Mouse (Mus musculus) urinary bladder, postnatal 10 days (tissue): ENCODE data around the gene Mob1b.
"Not testable (repeated sequence)": the region's sequence is repeated elsewhere in the genome, so short reads cannot be mapped to it uniquely, and the experiment has no call there.

Source experiments
- DNase-seq: peaks from one replicate; pipeline ENCODE4 v3.0.0; 2022; ENCODE audit warnings: low spot score

The Mob1b gene

DNA sequence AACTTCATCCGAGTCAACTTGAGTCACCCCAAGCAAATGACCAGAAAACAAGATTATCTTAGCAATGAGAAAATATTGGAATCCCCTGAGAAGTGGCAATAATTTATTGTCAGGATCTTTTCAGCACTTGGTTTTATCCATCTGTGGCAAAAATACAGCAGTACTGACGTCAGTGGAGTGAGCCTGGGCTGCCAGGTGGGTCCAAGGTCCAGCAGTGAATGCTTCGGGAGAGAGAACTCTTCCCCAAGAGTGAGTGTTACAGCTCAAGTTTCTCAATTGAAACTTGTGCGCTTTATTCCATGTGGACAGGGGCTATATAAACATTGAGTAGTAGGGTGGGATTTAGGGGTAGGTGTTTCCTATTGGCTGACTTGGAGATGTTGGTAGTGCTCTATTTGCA lies 18.6 kb upstream of the Mob1b start:
- DNase-seq, result no peak

DNA sequence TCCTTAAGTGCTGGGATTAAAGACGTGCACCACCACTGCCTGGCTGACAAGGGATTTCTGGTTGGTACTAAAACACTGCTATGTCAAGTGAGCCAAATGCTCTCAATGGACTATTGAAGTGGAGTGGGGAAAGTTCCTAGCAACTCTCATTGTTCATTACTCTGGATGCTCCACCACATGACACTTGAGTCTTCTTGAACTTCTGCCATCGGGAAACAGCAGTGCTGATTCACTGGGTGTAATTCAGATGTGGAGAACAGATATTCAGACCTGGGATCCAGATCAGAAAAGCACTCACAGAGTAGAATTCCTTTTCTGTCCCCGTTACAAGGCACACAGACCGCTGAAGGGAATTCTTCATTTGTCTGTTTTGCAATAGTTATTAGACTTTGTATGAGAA lies 17.1 kb upstream of the Mob1b start:
- DNase-seq, result no peak

- no peak for DNase-seq
Observed at GRCm38 (mm10) chr5:88711128-88711527, 9.5 kb upstream of the Mob1b start.

GRCm38 (mm10) chr5:88711618-88712224 lies 8.9 kb upstream of the Mob1b start:
- DNase-seq, result no peak

DNA sequence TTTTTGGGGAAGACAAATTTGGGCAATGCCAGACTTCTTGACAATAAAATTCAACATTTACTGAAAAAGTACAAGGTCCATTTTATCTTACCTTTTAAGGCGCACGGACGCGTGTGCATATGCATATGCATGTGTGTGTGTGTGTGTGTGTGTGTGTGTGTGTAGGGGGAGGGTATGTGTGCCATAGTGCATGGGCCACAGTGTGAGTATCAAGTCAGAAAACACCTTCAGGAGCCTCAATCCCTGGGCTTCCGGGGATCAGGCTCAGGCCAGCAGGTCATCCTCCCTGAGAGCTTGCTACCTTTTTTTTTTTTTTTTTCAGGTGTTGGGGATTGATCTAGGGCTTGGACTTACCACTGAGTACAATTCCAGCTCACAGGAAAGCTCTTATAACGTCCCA lies 8.3 kb upstream of the Mob1b start:
- DNase-seq, result no peak

DNA sequence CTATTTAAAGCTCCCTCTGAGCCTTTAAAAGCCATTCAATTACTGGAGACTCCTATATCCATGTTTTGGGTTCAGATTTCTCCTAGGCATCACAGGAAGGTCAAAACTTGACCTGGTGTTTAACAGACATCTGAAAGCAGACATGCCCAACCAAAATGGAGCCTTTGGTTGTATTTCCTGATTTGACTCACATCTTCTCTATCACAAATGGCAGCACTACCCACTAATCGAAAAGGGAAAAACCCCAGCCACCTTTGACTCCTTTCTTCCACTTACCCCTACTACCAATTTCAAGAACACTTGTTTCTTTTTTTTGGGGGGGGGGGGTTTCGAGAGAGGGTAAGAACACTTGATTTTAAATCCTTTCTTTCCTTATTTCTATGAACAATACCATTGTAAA lies 3.7 kb upstream of the Mob1b start:
- DNase-seq, result no peak

DNA sequence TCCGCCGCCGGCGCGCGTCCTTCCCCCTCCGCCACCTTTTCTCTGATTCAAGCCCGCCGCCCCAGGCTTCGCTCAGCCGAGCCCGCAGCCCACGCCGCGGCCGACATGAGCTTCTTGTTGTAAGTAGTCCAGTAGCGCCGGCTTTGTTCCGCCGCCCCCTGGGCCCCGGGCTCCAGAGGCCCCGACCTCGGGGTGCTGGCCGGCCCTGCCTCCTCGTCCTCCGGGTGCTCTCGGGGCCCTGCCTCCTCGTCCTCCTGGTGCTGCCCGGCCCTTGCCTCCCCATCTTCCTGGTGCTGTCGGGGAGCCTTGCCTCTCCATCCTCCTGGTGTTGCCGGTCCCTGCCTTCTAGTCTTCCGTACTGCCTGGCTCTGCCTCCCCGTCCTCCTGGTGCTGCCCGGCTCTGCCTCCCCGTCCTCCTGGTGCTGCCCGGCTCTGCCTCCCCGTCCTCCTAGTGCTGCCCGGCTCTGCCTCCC lies 384 bp downstream of the Mob1b start:
- DNase-seq, result no peak

DNA sequence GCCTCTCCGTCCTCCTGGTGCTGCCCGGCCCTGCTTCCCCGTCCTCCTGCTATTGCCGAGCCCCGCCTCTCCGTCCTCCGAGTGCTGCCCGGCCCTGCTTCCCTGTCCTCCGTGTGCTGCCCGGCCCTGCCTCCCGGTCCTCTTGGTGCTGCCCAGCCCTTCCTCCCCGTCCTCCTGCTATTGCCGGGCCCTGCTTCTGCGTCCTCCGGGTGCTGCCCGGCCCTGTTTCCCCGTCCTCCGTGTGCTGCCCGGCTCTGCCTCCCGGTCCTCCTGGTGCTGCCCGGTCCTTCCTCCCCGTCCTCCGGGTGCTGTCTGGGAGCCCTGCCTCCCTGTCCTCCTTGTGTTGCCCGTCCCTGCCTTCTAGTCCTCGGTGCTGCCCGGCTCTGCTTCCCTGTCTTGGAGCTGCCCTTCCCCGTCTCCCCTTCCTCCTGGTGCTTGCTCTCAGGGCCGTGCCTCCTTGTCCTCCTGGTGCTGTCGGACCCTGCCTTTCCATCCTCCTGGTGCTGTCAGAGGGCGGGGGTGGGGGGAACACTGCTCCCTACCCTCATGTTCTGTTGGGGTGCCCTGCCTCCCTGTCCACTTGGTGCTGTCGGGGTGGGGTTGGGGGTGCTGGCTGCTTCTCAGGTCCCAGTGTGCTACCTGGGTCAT lies 1.0 kb downstream of the Mob1b start:
- DNase-seq, result no peak

GRCm38 (mm10) chr5:88722213-88722600 lies 1.6 kb downstream of the Mob1b start:
- no peak for DNase-seq

DNA sequence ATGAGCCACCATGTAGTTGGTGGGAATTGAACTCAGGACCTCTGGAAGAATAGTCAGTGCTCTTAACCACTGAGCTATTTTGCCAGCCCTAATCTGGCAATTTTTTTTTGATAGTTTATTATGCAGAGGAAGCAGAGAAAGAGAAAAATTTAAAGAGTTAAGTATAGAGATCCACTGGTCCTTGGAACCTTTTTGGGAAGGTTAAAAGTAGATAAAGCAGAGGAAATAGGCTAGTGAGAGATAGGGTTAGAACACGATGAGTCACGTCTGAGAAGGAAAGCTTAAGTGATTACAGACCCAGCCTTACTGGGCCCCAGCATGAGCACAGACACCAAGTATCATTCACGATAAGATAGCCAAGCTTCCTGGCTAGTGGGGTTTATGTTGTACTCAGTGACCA lies 3.4 kb downstream of the Mob1b start:
- no peak for DNase-seq

DNA sequence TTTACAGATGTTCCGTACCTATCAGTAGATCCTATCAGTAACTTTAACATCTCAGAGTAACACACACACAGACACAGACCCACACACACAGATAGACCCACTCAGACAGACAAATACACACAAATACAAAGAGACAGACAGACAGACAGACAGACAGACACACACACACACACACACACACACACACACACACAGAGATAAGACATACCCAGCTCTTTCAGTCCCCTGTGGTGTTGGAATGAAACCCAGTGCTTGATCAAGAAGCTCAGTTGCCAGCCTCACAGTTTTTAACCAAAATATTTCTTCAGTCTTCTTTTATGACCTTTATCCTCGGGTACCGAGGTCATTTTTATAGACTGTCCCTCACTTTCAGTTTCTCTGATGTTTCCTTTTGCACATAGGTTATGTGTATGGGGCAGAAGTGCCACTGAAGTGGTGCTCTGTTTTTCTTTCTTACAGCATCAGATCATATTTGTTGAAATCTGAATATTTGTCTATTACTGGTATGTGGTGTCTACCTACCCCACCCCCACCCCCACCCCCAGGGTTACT lies 7.0 kb downstream of the Mob1b start:
- no peak for DNase-seq

DNA sequence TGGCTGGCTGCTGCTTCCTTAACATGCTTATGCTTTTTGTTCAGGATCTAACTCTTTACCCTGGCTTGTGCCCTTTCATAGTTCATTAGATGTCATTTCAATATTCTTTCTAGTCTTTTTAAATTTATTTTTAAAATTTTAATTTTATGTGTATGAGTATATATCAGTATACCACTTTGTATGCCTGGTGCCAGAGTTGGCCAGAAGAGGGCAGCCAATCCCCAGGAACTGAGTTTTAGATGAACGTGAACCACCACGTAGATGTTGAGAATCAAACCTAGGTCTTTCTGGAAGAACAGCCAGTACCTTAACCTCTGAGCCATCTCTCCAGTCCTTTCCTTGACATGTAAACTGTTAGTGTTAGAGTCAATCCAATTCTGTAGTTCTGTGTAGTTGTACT lies 14.1 kb downstream of the Mob1b start:
- DNase-seq, result no peak

GRCm38 (mm10) chr5:88741065-88741464 lies 20.4 kb downstream of the Mob1b start:
- not testable (repeated sequence) for DNase-seq

- no peak for DNase-seq
Observed at GRCm38 (mm10) chr5:88747774-88748173, 27.1 kb downstream of the Mob1b start.

- no peak for DNase-seq
Observed at GRCm38 (mm10) chr5:88753199-88753598, 32.5 kb downstream of the Mob1b start.

DNA sequence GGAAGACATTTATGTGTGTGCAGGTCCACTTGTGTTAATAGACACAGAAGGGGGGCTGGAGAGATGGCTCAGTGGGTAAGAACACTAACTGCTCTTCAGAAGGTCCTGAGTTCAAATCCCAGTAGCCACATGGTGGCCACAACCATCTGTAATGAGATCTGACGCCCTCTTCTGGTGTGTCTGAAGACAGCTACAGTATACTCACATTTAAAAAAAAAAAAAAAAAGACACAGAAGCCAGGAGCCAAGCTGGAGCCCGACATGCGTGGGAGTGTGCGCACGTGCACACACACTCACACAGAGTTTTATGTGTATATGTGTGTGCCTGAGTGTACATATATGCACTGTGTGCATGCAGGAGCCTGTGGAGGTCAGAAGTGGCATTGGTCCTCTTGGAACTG lies 42.0 kb downstream of the Mob1b start:
- no peak for DNase-seq

GRCm38 (mm10) chr5:88764430-88764986 lies 43.9 kb downstream of the Mob1b start:
- no peak for DNase-seq

- peak; percentile 96 for DNase-seq
Observed at GRCm38 (mm10) chr5:88764987-88765481, 44.4 kb downstream of the Mob1b start, which contains the start of gene Dck. Gene Dck (plus strand): TSS chr5:88764996.

- no peak for DNase-seq
Observed at GRCm38 (mm10) chr5:88765587-88765986, 44.9 kb downstream of the Mob1b start.

- DNase-seq, result no peak
Observed at GRCm38 (mm10) chr5:88766121-88766520, 45.5 kb downstream of the Mob1b start.

GRCm38 (mm10) chr5:88766863-88767262 lies 46.2 kb downstream of the Mob1b start:
- no peak for DNase-seq

DNA sequence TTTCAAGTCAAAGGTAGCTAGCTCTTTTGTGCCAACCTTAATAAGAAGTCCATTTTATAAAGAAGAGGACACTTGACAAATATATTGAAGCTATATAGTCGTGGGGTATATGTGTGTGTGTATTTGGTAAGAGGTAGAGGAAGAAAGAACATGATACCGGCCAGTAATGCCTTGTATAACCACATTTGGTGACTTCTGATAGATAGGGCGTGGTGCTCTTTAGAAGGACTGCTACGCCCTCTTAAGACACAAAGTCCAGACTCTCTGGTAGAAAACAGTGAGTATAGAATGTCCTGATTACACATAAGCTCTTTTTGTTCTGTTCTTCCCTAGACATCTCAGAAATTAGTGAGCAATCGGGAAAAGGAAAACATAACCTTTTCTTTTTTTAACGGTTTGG lies 47.5 kb downstream of the Mob1b start:
- no peak for DNase-seq

GRCm38 (mm10) chr5:88782072-88782765 lies 61.6 kb downstream of the Mob1b start:
- DNase-seq, result no peak
